Mouse (Mus musculus): Measurements from ENCODE around the gene Abcc5. TPM values are rescaled to one million over a fixed set of nuclear protein-coding genes. Genes with fewer than 3 reads are reported as not detected.
"Not testable (repeated sequence)": the region's sequence is repeated elsewhere in the genome, so short reads cannot be mapped to it uniquely, and the experiment has no call there.

Gene Abcc5
- polyA plus RNA-seq, 2 experiments: 14.5 to 22.8 TPM

- Histone ChIP-seq H3K9me3 (ENCODE audit: control insufficient read depth, low read length) (no peaks in the 10 kb centered on the region), H3K4me1 (replicated peaks; ENCODE audit: control insufficient read depth in 2 of 2, insufficient read depth in 2 of 2, low read length in 1 of 2) (no peaks in the 10 kb centered on the region), H3K9ac (replicated peaks) (no peak overlapping the region), H3K27me3 (ENCODE audit: control insufficient read depth, insufficient read depth, low read length) (no peaks in the 10 kb centered on the region), H3K36me3 (replicated peaks; ENCODE audit: control insufficient read depth, insufficient read depth, low read depth) (no peaks in the 10 kb centered on the region), H3K27ac (no peak overlapping the region), H3K4me3 (ENCODE audit: insufficient read depth in 1 of 2, low read depth in 2 of 2, low read length in 2 of 2) (no peak overlapping the region), H3K4me2 (ENCODE audit: low read depth) (no peak overlapping the region)
- no peak for TF ChIP-seq EP300 (IDR thresholded peaks at IDR 0.05; ENCODE audit: low read depth)
- TF ChIP-seq CTCF (IDR thresholded peaks at IDR 0.05; ENCODE audit: low read depth): no peak
- no peak for DNase-seq (ENCODE audit: low read depth in 3 of 3, low spot score in 3 of 3)
- WGBS (ENCODE audit: insufficient replicate concordance): 59% methylated on average over 11 of the region's 11 CpGs
- ATAC-seq (ENCODE audit: insufficient read depth): no peak
These were observed 12.7 kb upstream of the Abcc5 start for GRCm38 (mm10) chr16:20438673-20439415.

- H3K36me3 ChIP-seq (replicated peaks; ENCODE audit: control insufficient read depth, insufficient read depth, low read depth); DNase-seq (ENCODE audit: low read depth in 3 of 3, low spot score in 3 of 3); H3K4me3 ChIP-seq (ENCODE audit: insufficient read depth in 1 of 2, low read depth in 2 of 2, low read length in 2 of 2); ATAC-seq (ENCODE audit: insufficient read depth); H3K4me2 ChIP-seq (ENCODE audit: low read depth); H3K27ac ChIP-seq; H3K9me3 ChIP-seq (ENCODE audit: control insufficient read depth, low read length); H3K27me3 ChIP-seq (ENCODE audit: control insufficient read depth, insufficient read depth, low read length); H3K4me1 ChIP-seq (replicated peaks; ENCODE audit: control insufficient read depth in 2 of 2, insufficient read depth in 2 of 2, low read length in 1 of 2); H3K9ac ChIP-seq (replicated peaks): not testable (repeated sequence)
- 64% methylated on average over 1 of the region's 1 CpGs for WGBS (ENCODE audit: insufficient replicate concordance)
These were observed 11.9 kb upstream of the Abcc5 start for GRCm38 (mm10) chr16:20438046-20438445.

GRCm38 (mm10) chr16:20436281-20436680 is 10.1 kb upstream of the Abcc5 start:
- ATAC-seq (ENCODE audit: insufficient read depth): no peak
- 64% methylated on average over 3 of the region's 3 CpGs for WGBS (ENCODE audit: insufficient replicate concordance)
- Histone ChIP-seq H3K9me3 (ENCODE audit: control insufficient read depth, low read length) (no peaks in the 10 kb centered on the region), H3K36me3 (replicated peaks; ENCODE audit: control insufficient read depth, insufficient read depth, low read depth) (no peaks in the 10 kb centered on the region), H3K4me3 (ENCODE audit: insufficient read depth in 1 of 2, low read depth in 2 of 2, low read length in 2 of 2) (no peak overlapping the region), H3K4me2 (ENCODE audit: low read depth) (no peak overlapping the region), H3K27me3 (ENCODE audit: control insufficient read depth, insufficient read depth, low read length) (no peaks in the 10 kb centered on the region), H3K4me1 (replicated peaks; ENCODE audit: control insufficient read depth in 2 of 2, insufficient read depth in 2 of 2, low read length in 1 of 2) (no peaks in the 10 kb centered on the region), H3K9ac (replicated peaks) (no peak overlapping the region), H3K27ac (no peak overlapping the region)
- no peak for DNase-seq (ENCODE audit: low read depth in 3 of 3, low spot score in 3 of 3)
- TF ChIP-seq EP300 (IDR thresholded peaks at IDR 0.05; ENCODE audit: low read depth) (no peak), CTCF (IDR thresholded peaks at IDR 0.05; ENCODE audit: low read depth) (no peak)

DNA sequence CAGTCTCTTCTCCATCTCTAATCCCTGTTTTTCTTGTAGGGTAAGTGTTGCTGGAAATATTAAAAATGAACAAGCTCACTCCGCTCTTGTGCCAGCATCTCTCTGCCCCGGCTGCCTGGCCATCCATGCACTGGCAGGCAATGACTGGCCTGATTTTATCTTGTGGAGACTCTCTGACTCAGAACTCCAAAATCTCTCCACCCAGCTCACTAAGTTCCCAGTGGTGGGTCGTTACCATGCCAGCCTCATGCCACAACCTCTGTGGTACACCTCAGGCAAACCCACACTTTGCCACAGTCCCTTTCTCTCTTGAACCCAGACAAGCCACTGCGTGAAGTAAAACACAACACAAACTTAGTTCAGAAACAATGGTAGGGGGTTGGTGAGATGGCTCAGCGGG is 3.1 kb upstream of the Abcc5 start:
- Histone ChIP-seq H3K4me2 (ENCODE audit: low read depth) (no peak overlapping the region), H3K4me1 (replicated peaks; ENCODE audit: control insufficient read depth in 2 of 2, insufficient read depth in 2 of 2, low read length in 1 of 2) (peaks cover 3 to 13% of the 10 kb centered on the region in 2 experiments; a peak in 3 of 4 replicates), H3K9ac (replicated peaks) (no peak overlapping the region), H3K36me3 (replicated peaks; ENCODE audit: control insufficient read depth, insufficient read depth, low read depth) (no peaks in the 10 kb centered on the region), H3K27ac (no peak overlapping the region), H3K27me3 (ENCODE audit: control insufficient read depth, insufficient read depth, low read length) (no peaks in the 10 kb centered on the region), H3K4me3 (ENCODE audit: insufficient read depth in 1 of 2, low read depth in 2 of 2, low read length in 2 of 2) (no peak overlapping the region), H3K9me3 (ENCODE audit: control insufficient read depth, low read length) (no peaks in the 10 kb centered on the region)
- DNase-seq (ENCODE audit: low read depth in 3 of 3, low spot score in 3 of 3): no peak
- WGBS (ENCODE audit: insufficient replicate concordance): 68% methylated on average over 5 of the region's 5 CpGs
- no peak for ATAC-seq (ENCODE audit: insufficient read depth)
- TF ChIP-seq CTCF (IDR thresholded peaks at IDR 0.05; ENCODE audit: low read depth) (no peak), EP300 (IDR thresholded peaks at IDR 0.05; ENCODE audit: low read depth) (no peak)

DNA sequence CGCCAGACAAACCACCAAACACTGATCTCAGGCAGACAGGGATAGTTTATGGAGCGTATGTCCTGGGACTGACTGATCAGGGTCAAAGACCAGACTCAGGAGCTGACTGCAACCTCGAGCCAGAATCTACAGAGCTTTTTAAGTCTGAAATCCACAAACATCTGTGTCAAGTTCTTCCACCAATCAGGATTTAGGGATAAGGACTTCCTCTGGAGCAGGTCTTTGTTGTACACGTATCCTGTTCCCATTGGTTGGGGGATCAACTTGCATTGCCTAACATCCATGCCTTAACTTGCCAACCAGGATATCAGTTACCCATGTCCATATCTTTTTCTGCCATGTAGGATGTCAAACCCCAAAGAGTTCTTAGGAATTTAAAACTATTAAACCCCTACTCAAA is 1.4 kb upstream of the Abcc5 start:
- Histone ChIP-seq H3K9ac (replicated peaks) (no peak overlapping the region), H3K4me1 (replicated peaks; ENCODE audit: control insufficient read depth in 2 of 2, insufficient read depth in 2 of 2, low read length in 1 of 2) (peaks cover 12 to 24% of the 10 kb centered on the region in 2 experiments), H3K4me2 (ENCODE audit: low read depth) (no peak overlapping the region), H3K27ac (no peak overlapping the region), H3K9me3 (ENCODE audit: control insufficient read depth, low read length) (no peaks in the 10 kb centered on the region), H3K4me3 (ENCODE audit: insufficient read depth in 1 of 2, low read depth in 2 of 2, low read length in 2 of 2) (no peak overlapping the region), H3K27me3 (ENCODE audit: control insufficient read depth, insufficient read depth, low read length) (no peaks in the 10 kb centered on the region), H3K36me3 (replicated peaks; ENCODE audit: control insufficient read depth, insufficient read depth, low read depth) (no peaks in the 10 kb centered on the region)
- DNase-seq (ENCODE audit: low read depth in 3 of 3, low spot score in 3 of 3) (no peak), ATAC-seq (ENCODE audit: insufficient read depth) (no peak)
- no peak for TF ChIP-seq CTCF (IDR thresholded peaks at IDR 0.05; ENCODE audit: low read depth)
- TF ChIP-seq EP300 (IDR thresholded peaks at IDR 0.05; ENCODE audit: low read depth): no peak
- 63% methylated on average over 4 of the region's 4 CpGs for WGBS (ENCODE audit: insufficient replicate concordance)
